Mouse (Mus musculus): ENCODE measurements around the gene Rps11. TPM values are rescaled to one million over a fixed set of nuclear protein-coding genes. Genes with fewer than 3 reads are reported as not detected.

The Rps11 gene
- polyA plus RNA-seq, 1 experiment, result 3,175 TPM

DNA sequence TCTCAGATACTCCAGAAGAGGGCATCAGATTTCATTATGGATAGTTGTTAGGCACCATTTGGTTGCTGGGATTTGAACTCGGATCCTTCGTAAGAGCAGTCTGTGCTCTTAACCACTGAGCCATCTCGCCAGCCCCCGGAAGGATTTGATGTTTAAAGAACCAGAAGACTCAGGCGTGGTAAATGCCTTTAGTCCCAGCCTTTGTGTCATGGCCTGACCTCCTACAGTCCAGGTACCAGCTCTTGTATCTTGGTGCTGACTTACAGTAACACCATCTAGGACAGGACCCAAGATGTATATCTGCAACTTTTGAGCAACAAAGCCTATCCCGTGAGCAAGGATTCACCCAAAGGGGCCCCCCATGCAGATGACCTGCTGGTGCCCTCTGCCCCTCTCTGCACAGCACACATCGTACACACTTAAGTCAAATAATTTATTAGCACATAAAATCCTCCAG is 933 bp upstream of the Rps11 start:
- Histone ChIP-seq H3K4me3 (ENCODE audit: insufficient read depth, poor library complexity, severe bottlenecking) (no peak overlapping the region), H3K36me3 (ENCODE audit: control insufficient read depth, insufficient read depth) (peaks cover 73% of the 10 kb centered on the region), H3K79me2 (ENCODE audit: control insufficient read depth, insufficient read depth) (peaks cover 72% of the 10 kb centered on the region), H3K27me3 (ENCODE audit: control insufficient read depth, insufficient read depth, insufficient read length) (no peaks in the 10 kb centered on the region), H3ac (ENCODE audit: control insufficient read depth, insufficient read length, low read depth) (peak overlapping the region; percentile 3), H3K79me3 (ENCODE audit: low read depth) (peaks cover 54% of the 10 kb centered on the region)
- TF ChIP-seq MYOD1 (IDR thresholded peaks at IDR 0.05; ENCODE audit: control insufficient read depth, insufficient read length, low read depth) (no peak), FOSL1 (IDR thresholded peaks at IDR 0.05; ENCODE audit: insufficient read depth, low read length, poor library complexity, severe bottlenecking) (no peak), CEBPB (IDR thresholded peaks at IDR 0.05; ENCODE audit: low read depth) (no peak), MYOG (IDR thresholded peaks at IDR 0.05; ENCODE audit: control insufficient read depth, extremely low read depth, insufficient read length) (no peak), USF1 (IDR thresholded peaks at IDR 0.05; ENCODE audit: low read depth) (no peak), CTCF (IDR thresholded peaks at IDR 0.05; ENCODE audit: control insufficient read depth, insufficient read depth, insufficient read length) (no peak), MAX (IDR thresholded peaks at IDR 0.05) (no peak)

DNA sequence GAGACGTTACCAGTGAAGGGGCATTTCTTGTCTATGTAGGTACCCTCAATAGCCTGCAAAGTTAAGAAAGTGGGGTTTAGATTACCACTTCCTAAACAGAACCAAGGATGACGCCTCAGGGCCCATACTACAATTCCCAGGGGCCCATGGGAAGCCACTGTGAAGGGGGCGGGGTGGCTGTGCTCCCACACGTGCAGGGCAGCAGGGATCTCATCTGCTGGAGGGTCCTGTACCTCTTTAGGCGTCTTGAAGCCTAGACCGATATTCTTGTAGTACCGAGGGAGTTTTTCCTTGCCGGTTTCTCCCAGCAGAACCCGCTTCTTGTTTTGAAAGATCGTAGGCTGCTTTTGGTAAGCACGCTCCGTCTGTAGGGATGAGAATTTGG is 1.1 kb downstream of the Rps11 start:
- peaks cover 68% of the 10 kb centered on the region for H3K79me2 ChIP-seq (ENCODE audit: control insufficient read depth, insufficient read depth)
- TF ChIP-seq MAX (IDR thresholded peaks at IDR 0.05) (peak; percentile 65), CEBPB (IDR thresholded peaks at IDR 0.05; ENCODE audit: low read depth) (no peak), MYOD1 (IDR thresholded peaks at IDR 0.05; ENCODE audit: control insufficient read depth, insufficient read length, low read depth) (no peak)
- no peaks in the 10 kb centered on the region for H3K27me3 ChIP-seq (ENCODE audit: control insufficient read depth, insufficient read depth, insufficient read length)
- H3ac ChIP-seq (ENCODE audit: control insufficient read depth, insufficient read length, low read depth), result peak overlapping the region; percentile 99
- H3K79me3 ChIP-seq (ENCODE audit: low read depth), result peaks cover 52% of the 10 kb centered on the region
- H3K4me3 ChIP-seq (ENCODE audit: insufficient read depth, poor library complexity, severe bottlenecking), result peak overlapping the region; percentile 95
- H3K36me3 ChIP-seq (ENCODE audit: control insufficient read depth, insufficient read depth), result peaks cover 87% of the 10 kb centered on the region

DNA sequence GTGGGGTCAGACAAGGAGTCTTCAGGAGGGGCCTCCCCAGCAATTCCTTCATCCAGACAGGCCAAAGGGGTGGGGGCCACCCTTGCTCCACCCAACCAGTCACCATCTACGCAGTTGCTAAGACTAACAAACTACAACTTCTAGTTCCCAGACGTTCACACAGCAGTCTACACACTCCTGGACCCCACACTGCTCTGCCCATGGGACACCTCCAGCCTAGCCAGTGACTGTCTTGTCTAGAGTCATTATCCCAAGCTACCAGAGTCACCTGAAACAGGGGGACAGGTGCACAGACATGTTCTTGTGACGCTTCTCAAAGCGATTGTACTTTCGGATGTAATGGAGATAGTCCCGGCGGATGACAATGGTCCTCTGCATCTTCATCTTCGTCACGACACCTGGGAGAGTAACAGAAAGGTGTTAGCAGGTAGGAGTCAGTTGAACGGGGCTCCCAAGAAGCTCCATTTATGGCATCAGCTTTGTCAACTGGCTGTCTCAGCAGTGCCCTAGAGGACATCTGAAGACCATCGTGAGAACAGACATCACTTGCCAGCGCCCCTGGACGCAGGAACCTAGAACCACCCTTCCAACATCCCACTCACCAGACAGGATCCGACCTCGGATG is 1.6 kb downstream of the Rps11 start:
- H3K79me3 ChIP-seq (ENCODE audit: low read depth), result peaks cover 47% of the 10 kb centered on the region

DNA sequence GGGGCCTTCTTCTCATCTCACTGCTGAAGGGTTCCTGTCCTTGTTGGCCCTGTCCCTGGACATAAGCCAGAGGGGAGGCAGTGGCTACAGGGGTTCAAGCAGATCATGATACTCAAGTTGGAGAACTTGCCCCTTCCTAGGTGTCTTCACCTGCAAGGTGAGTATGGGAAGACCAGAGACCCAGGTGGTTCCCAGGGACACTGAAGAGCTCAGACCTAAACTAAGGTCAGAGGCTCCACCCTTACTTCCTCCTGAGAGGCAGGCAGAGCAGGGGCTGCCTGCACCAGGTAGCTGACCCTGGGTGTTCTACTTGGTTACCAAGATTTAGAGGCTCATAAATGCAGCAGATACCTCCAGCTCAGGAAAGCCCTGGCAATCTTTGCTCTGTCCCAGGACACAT is 2.3 kb downstream of the Rps11 start:
- Histone ChIP-seq H3K79me3 (ENCODE audit: low read depth) (peaks cover 40% of the 10 kb centered on the region), H3K4me3 (ENCODE audit: insufficient read depth, poor library complexity, severe bottlenecking) (no peak overlapping the region), H3K27me3 (ENCODE audit: control insufficient read depth, insufficient read depth, insufficient read length) (no peaks in the 10 kb centered on the region), H3ac (ENCODE audit: control insufficient read depth, insufficient read length, low read depth) (peak overlapping the region; percentile 14), H3K79me2 (ENCODE audit: control insufficient read depth, insufficient read depth) (peaks cover 56% of the 10 kb centered on the region), H3K36me3 (ENCODE audit: control insufficient read depth, insufficient read depth) (peaks cover 75% of the 10 kb centered on the region)
- TF ChIP-seq CTCF (IDR thresholded peaks at IDR 0.05; ENCODE audit: control insufficient read depth, insufficient read depth, insufficient read length) (no peak), MYOD1 (IDR thresholded peaks at IDR 0.05; ENCODE audit: control insufficient read depth, insufficient read length, low read depth) (no peak)

More for the DNA sequence above, 1.6 kb downstream of the Rps11 start:
- Histone ChIP-seq H3K36me3 (ENCODE audit: control insufficient read depth, insufficient read depth) (peaks cover 82% of the 10 kb centered on the region), H3K79me2 (ENCODE audit: control insufficient read depth, insufficient read depth) (peaks cover 63% of the 10 kb centered on the region), H3ac (ENCODE audit: control insufficient read depth, insufficient read length, low read depth) (peak overlapping the region; percentile 32), H3K4me3 (ENCODE audit: insufficient read depth, poor library complexity, severe bottlenecking) (peak overlapping the region; percentile 95), H3K27me3 (ENCODE audit: control insufficient read depth, insufficient read depth, insufficient read length) (no peaks in the 10 kb centered on the region)
- TF ChIP-seq MYOG (IDR thresholded peaks at IDR 0.05; ENCODE audit: control insufficient read depth, extremely low read depth, insufficient read length) (no peak), CTCF (IDR thresholded peaks at IDR 0.05; ENCODE audit: control insufficient read depth, insufficient read depth, insufficient read length) (no peak), FOSL1 (IDR thresholded peaks at IDR 0.05; ENCODE audit: insufficient read depth, low read length, poor library complexity, severe bottlenecking) (no peak), MAX (IDR thresholded peaks at IDR 0.05) (no peak), USF1 (IDR thresholded peaks at IDR 0.05; ENCODE audit: low read depth) (no peak), MYOD1 (IDR thresholded peaks at IDR 0.05; ENCODE audit: control insufficient read depth, insufficient read length, low read depth) (no peak), CEBPB (IDR thresholded peaks at IDR 0.05; ENCODE audit: low read depth) (no peak)

DNA sequence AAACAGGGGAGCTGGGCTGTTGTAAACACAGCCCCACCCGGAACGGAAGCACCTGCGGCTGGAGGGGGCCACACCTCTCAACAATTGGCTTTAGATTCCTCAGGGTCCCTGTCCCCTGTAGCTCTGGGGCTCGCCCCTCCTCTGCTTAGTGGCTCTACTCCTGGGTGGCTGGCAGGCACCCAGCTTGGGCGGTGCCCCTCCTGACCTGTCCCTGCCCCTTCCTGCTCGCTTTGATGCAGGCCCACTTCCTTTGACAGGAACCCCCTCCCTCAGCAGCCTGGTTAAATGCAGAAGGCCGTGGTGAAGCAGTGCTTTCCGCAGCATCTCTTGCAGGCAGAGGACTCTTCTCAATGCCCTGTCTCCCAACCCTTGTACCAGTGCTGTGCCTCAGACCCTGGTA is 2.8 kb downstream of the Rps11 start:
- TF ChIP-seq USF1 (IDR thresholded peaks at IDR 0.05; ENCODE audit: low read depth) (no peak), MAX (IDR thresholded peaks at IDR 0.05) (no peak), MYOD1 (IDR thresholded peaks at IDR 0.05; ENCODE audit: control insufficient read depth, insufficient read length, low read depth) (no peak), MYOG (IDR thresholded peaks at IDR 0.05; ENCODE audit: control insufficient read depth, extremely low read depth, insufficient read length) (no peak), FOSL1 (IDR thresholded peaks at IDR 0.05; ENCODE audit: insufficient read depth, low read length, poor library complexity, severe bottlenecking) (no peak), CTCF (IDR thresholded peaks at IDR 0.05; ENCODE audit: control insufficient read depth, insufficient read depth, insufficient read length) (no peak), CEBPB (IDR thresholded peaks at IDR 0.05; ENCODE audit: low read depth) (no peak)
- peak overlapping the region; percentile 19 for H3ac ChIP-seq (ENCODE audit: control insufficient read depth, insufficient read length, low read depth)
- no peaks in the 10 kb centered on the region for H3K27me3 ChIP-seq (ENCODE audit: control insufficient read depth, insufficient read depth, insufficient read length)
- peaks cover 50% of the 10 kb centered on the region for H3K79me2 ChIP-seq (ENCODE audit: control insufficient read depth, insufficient read depth)
- H3K36me3 ChIP-seq (ENCODE audit: control insufficient read depth, insufficient read depth), result peaks cover 70% of the 10 kb centered on the region
- H3K4me3 ChIP-seq (ENCODE audit: insufficient read depth, poor library complexity, severe bottlenecking), result no peak overlapping the region
- H3K79me3 ChIP-seq (ENCODE audit: low read depth), result peaks cover 34% of the 10 kb centered on the region

All from C2C12 (cell line).